Mouse (Mus musculus) frontal cortex, postnatal 36 days (tissue): ENCODE measurements at regions not wholly inside any gene's neighbourhood (a gene's known extent, or its start where the extent isn't known, plus 50 kb on each side); places are given as distances from the start of the nearest gene placed in this dataset.

ENCODE experiments used
- DNase-seq, 2 experiments: peaks; one replicate each; pipeline ENCODE4 v3.0.0; 2022; ENCODE audit warnings: low spot score in 2 of 2

GRCm38 (mm10) chr12:85527011-85527410, 53.3 kb downstream of the Fos start:
- DNase-seq = no peak

- DNase-seq = no peak
Measured at GRCm38 (mm10) chr12:85531638-85532037, 57.9 kb downstream of the Fos start.

- DNase-seq = no peak
Measured at GRCm38 (mm10) chr12:85532221-85532612, 58.5 kb downstream of the Fos start.

- peak in 1 of 2 experiments; percentile 16 for DNase-seq
Measured at GRCm38 (mm10) chr12:85532613-85533460, 59.1 kb downstream of the Fos start.

GRCm38 (mm10) chr12:85533603-85534002, 59.9 kb downstream of the Fos start:
- DNase-seq = no peak

GRCm38 (mm10) chr12:85539423-85539822, 59.4 kb upstream of the Jdp2 start:
- DNase-seq = no peak

GRCm38 (mm10) chr12:85541153-85541552, 57.7 kb upstream of the Jdp2 start:
- no peak for DNase-seq

- DNase-seq = no peak
Measured at GRCm38 (mm10) chr12:85542881-85543280, 55.9 kb upstream of the Jdp2 start.

- DNase-seq = no peak
Measured at GRCm38 (mm10) chr12:85543520-85543919, 55.3 kb upstream of the Jdp2 start.

GRCm38 (mm10) chr12:85544801-85545200, 54.0 kb upstream of the Jdp2 start:
- no peak for DNase-seq

GRCm38 (mm10) chr12:85545718-85546117, 53.1 kb upstream of the Jdp2 start:
- DNase-seq = no peak

GRCm38 (mm10) chr12:85548076-85548475, 50.8 kb upstream of the Jdp2 start:
- no peak for DNase-seq
